Mouse (Mus musculus) thymus, postnatal 25 days (tissue): Measurements from ENCODE around the gene Gm6993.

ENCODE experiments used
- DNase-seq: peaks from one replicate; pipeline ENCODE4 v3.0.0; 2022

Gene Gm6993

GRCm38 (mm10) chr12:31241595-31242342 is 1.2 kb downstream of the Gm6993 start:
- DNase-seq = no peak

GRCm38 (mm10) chr12:31244001-31244400 is 3.4 kb downstream of the Gm6993 start:
- no peak for DNase-seq

- no peak for DNase-seq
These were observed 4.1 kb downstream of the Gm6993 start for GRCm38 (mm10) chr12:31244691-31245090.

- no peak for DNase-seq
These were observed 5.6 kb downstream of the Gm6993 start for GRCm38 (mm10) chr12:31246153-31246552.

GRCm38 (mm10) chr12:31246615-31247014 is 6.0 kb downstream of the Gm6993 start:
- no peak for DNase-seq

GRCm38 (mm10) chr12:31248165-31248564 is 7.6 kb downstream of the Gm6993 start:
- no peak for DNase-seq

GRCm38 (mm10) chr12:31248681-31249080 is 8.1 kb downstream of the Gm6993 start:
- no peak for DNase-seq

- no peak for DNase-seq
These were observed 11.7 kb downstream of the Gm6993 start for GRCm38 (mm10) chr12:31252259-31252658.

- DNase-seq = no peak
These were observed 14.4 kb downstream of the Gm6993 start for GRCm38 (mm10) chr12:31254978-31255377.

- DNase-seq = no peak
These were observed 15.7 kb downstream of the Gm6993 start for GRCm38 (mm10) chr12:31256121-31256903.

- DNase-seq = no peak
These were observed 21.3 kb downstream of the Gm6993 start for GRCm38 (mm10) chr12:31261882-31262281.

- no peak for DNase-seq
These were observed 23.4 kb downstream of the Gm6993 start for GRCm38 (mm10) chr12:31263921-31264320.

GRCm38 (mm10) chr12:31265005-31265721 is 24.6 kb downstream of the Gm6993 start, which contains the start of gene Lamb1:
Lamb1 (plus strand) TSS chr12:31265234.
- no peak for DNase-seq

- no peak for DNase-seq
These were observed 25.3 kb downstream of the Gm6993 start for GRCm38 (mm10) chr12:31265722-31266431.

GRCm38 (mm10) chr12:31266686-31267085 is 26.1 kb downstream of the Gm6993 start:
- no peak for DNase-seq

- DNase-seq = no peak
These were observed 26.8 kb downstream of the Gm6993 start for GRCm38 (mm10) chr12:31267363-31267762.

- no peak for DNase-seq
These were observed 27.7 kb downstream of the Gm6993 start for GRCm38 (mm10) chr12:31268315-31268714.

GRCm38 (mm10) chr12:31269020-31269597 is 28.5 kb downstream of the Gm6993 start:
- DNase-seq = no peak

GRCm38 (mm10) chr12:31270361-31270760 is 29.8 kb downstream of the Gm6993 start:
- no peak for DNase-seq

- DNase-seq = no peak
These were observed 30.2 kb downstream of the Gm6993 start for GRCm38 (mm10) chr12:31270776-31271175.

- DNase-seq = no peak
These were observed 30.9 kb downstream of the Gm6993 start for GRCm38 (mm10) chr12:31271361-31272011.
